In genomic region chr6:43078750-43079149, GRCm38 (mm10) we compare ENCODE assay signal across 14 mouse cellular contexts. TPM values are rescaled to one million over a fixed set of nuclear protein-coding genes. Genes with fewer than 3 reads are reported as not detected.
DNase-seq lines count a peak whose midpoint lies in the region; ATAC-seq and TF ChIP-seq lines count a peak whose summit lies in the region.
"Had no signal": no experiment of that assay in that cellular context is flagged by ENCODE, and none has a peak within 500 bp of the region (broad histone marks: within the 10 kb centered on the region; RNA-seq: fewer than 3 reads in every experiment).

No protein-coding gene starts in this region.

- TF ChIP-seq CTCF in intestine, postnatal 0 days (IDR thresholded peaks at IDR 0.05; ENCODE audit: low read depth), result peak; percentile 66

- H3K27me3 ChIP-seq in intestine, postnatal 0 days (replicated peaks; ENCODE audit: control insufficient read depth, insufficient read depth, low read length), result no peaks in the 10 kb centered on the region
- H3K27me3 ChIP-seq in intestine, embryonic 16.5 days (replicated peaks; ENCODE audit: control insufficient read depth, insufficient read depth, low read length), result no peaks in the 10 kb centered on the region
- H3K27me3 ChIP-seq in midbrain, embryonic 14.5 days (ENCODE audit: control insufficient read depth, insufficient read depth, low read length), result no peaks in the 10 kb centered on the region
- no peaks in the 10 kb centered on the region for H3K27me3 ChIP-seq in midbrain, embryonic 10.5 days (ENCODE audit: low read depth, poor library complexity, severe bottlenecking)
- H3K27me3 ChIP-seq: neural tube, embryonic 12.5 days had no signal

- peak; percentile 71 for DNase-seq in midbrain, embryonic 14.5 days
- DNase-seq in midbrain, embryonic 10.5 days (ENCODE audit: low spot score), result no peak
- DNase-seq in brain, adult 2 months (ENCODE audit: low read depth, low spot score), result peak; percentile 61
- peak; percentile 59 for DNase-seq in retina, embryonic 14.5 days (ENCODE audit: low spot score)
- no peak for DNase-seq in gastrocnemius, adult 8-10 months (ENCODE audit: low spot score in 2 of 2)
- DNase-seq in heart, adult 18-20 months, result no peak
- DNase-seq: adrenal gland, postnatal 14 days; heart, postnatal 14 days; thymus, adult 2 months had no signal

- no peak overlapping the region for H3K4me2 ChIP-seq in intestine, postnatal 0 days (replicated peaks; ENCODE audit: low read depth)
- H3K4me2 ChIP-seq in intestine, embryonic 16.5 days (ENCODE audit: low read depth, low read length), result no peak overlapping the region
- H3K4me2 ChIP-seq in midbrain, embryonic 14.5 days (ENCODE audit: low read length), result no peak overlapping the region
- H3K4me2 ChIP-seq: neural tube, embryonic 12.5 days had no signal

- no peak overlapping the region for H3K27ac ChIP-seq in intestine, postnatal 0 days (ENCODE audit: low read depth, low read length)
- H3K27ac ChIP-seq in intestine, embryonic 16.5 days (ENCODE audit: low read length), result no peak overlapping the region
- no peak overlapping the region for H3K27ac ChIP-seq in midbrain, embryonic 14.5 days (replicated peaks; ENCODE audit: low read depth, low read length)
- H3K27ac ChIP-seq in midbrain, embryonic 10.5 days (replicated peaks), result no peak overlapping the region
- H3K27ac ChIP-seq: neural tube, embryonic 12.5 days had no signal

- H3K4me3 ChIP-seq in intestine, postnatal 0 days (ENCODE audit: low read depth, low read length), result no peak overlapping the region
- H3K4me3 ChIP-seq in intestine, embryonic 16.5 days (ENCODE audit: low read length), result no peak overlapping the region
- no peak overlapping the region for H3K4me3 ChIP-seq in midbrain, embryonic 14.5 days (replicated peaks; ENCODE audit: low read depth, low read length)
- no peak overlapping the region for H3K4me3 ChIP-seq in midbrain, embryonic 10.5 days
- H3K4me3 ChIP-seq: erythroblast, embryonic 14.5 days; neural tube, embryonic 12.5 days had no signal

- H3K9ac ChIP-seq in intestine, postnatal 0 days (ENCODE audit: low read depth, low read length), result no peak overlapping the region
- H3K9ac ChIP-seq in intestine, embryonic 16.5 days (ENCODE audit: low read depth, low read length), result no peak overlapping the region
- no peak overlapping the region for H3K9ac ChIP-seq in midbrain, embryonic 14.5 days (replicated peaks; ENCODE audit: low read length)
- H3K9ac ChIP-seq: neural tube, embryonic 12.5 days had no signal

- no peak for ATAC-seq in intestine, postnatal 0 days
- ATAC-seq in intestine, embryonic 16.5 days, result no peak
- no peak; the same call in 1 of the 2 replicates for ATAC-seq in midbrain, embryonic 14.5 days (ENCODE audit: low FRiP score, low TSS enrichment)

- H3K4me1 ChIP-seq in intestine, postnatal 0 days (replicated peaks; ENCODE audit: control insufficient read depth, insufficient read depth, low read length), result no peaks in the 10 kb centered on the region
- H3K4me1 ChIP-seq in intestine, embryonic 16.5 days (ENCODE audit: control insufficient read depth, insufficient read depth, low read length), result no peaks in the 10 kb centered on the region
- H3K4me1 ChIP-seq in midbrain, embryonic 14.5 days (ENCODE audit: control insufficient read depth, insufficient read depth, low read length), result no peaks in the 10 kb centered on the region
- H3K4me1 ChIP-seq in midbrain, embryonic 10.5 days, result no peaks in the 10 kb centered on the region
- H3K4me1 ChIP-seq: neural tube, embryonic 12.5 days had no signal

- WGBS in intestine, postnatal 0 days, result 2% methylated on average over 2 of the region's 2 CpGs
- WGBS in intestine, embryonic 16.5 days, result 8% methylated on average over 2 of the region's 2 CpGs
- WGBS in midbrain, embryonic 14.5 days, result 21% methylated on average over 2 of the region's 2 CpGs
- 11% methylated on average over 2 of the region's 2 CpGs for WGBS in midbrain, embryonic 10.5 days

- H3K36me3 ChIP-seq in intestine, postnatal 0 days (ENCODE audit: control insufficient read depth, insufficient read depth), result no peaks in the 10 kb centered on the region
- no peaks in the 10 kb centered on the region for H3K36me3 ChIP-seq in intestine, embryonic 16.5 days (ENCODE audit: control insufficient read depth, insufficient read depth, low read length)
- H3K36me3 ChIP-seq in midbrain, embryonic 14.5 days (ENCODE audit: control insufficient read depth, insufficient read depth, low read length), result no peaks in the 10 kb centered on the region
- H3K36me3 ChIP-seq in midbrain, embryonic 10.5 days, result no peaks in the 10 kb centered on the region
- H3K36me3 ChIP-seq: neural tube, embryonic 12.5 days had no signal

- no peaks in the 10 kb centered on the region for H3K9me3 ChIP-seq in intestine, postnatal 0 days (ENCODE audit: control insufficient read depth)
- no peaks in the 10 kb centered on the region for H3K9me3 ChIP-seq in intestine, embryonic 16.5 days (ENCODE audit: control insufficient read depth, low read length)
- H3K9me3 ChIP-seq in midbrain, embryonic 14.5 days (ENCODE audit: control insufficient read depth, low read length), result no peaks in the 10 kb centered on the region
- no peaks in the 10 kb centered on the region for H3K9me3 ChIP-seq in midbrain, embryonic 10.5 days (replicated peaks)
- H3K9me3 ChIP-seq: neural tube, embryonic 12.5 days had no signal

RNA-seq across cellular contexts. Expression of gene Olfr441, which starts 27.4 kb away (rescaled TPM):
- polyA plus RNA-seq in intestine, postnatal 0 days (2015; fragmentation: Nextera tagmentation; extraction: Ambion mirVana), result not detected in 2 replicates
- polyA plus RNA-seq in intestine, embryonic 16.5 days (2015; fragmentation: Nextera tagmentation; extraction: Ambion mirVana), result not detected in 2 replicates
- not detected in 2 replicates for polyA plus RNA-seq in midbrain, embryonic 14.5 days (2014; fragmentation: Nextera tagmentation; extraction: Ambion mirVana)
- not detected in 2 replicates for polyA plus RNA-seq in midbrain, embryonic 10.5 days (2016; fragmentation: Nextera tagmentation; extraction: Ambion mirVana)
- not detected for total RNA-seq in gastrocnemius, adult 8-10 months (2022)
- not detected for total RNA-seq in heart, adult 18-20 months (2021)
- total RNA-seq: adrenal gland, postnatal 14 days; heart, postnatal 14 days had no signal
- polyA plus RNA-seq: erythroblast, embryonic 14.5 days; limb, embryonic 14.5 days; neural tube, embryonic 12.5 days; thymus, adult 2 months had no signal

Comparison
In these comparisons a context has a peak if more than half of its experiments do, and no peak if none do; other contexts are left out.
1. DNase-seq: peak in midbrain, embryonic 14.5 days (single experiment), brain, adult 2 months (single experiment) and retina, embryonic 14.5 days (single experiment); none in midbrain, embryonic 10.5 days (single experiment), gastrocnemius, adult 8-10 months (0 of 2) and heart, adult 18-20 months (0 of 2).